Mouse (Mus musculus): ENCODE measurements around the gene Pttg1.

Pttg1 gene

GRCm38 (mm10) chr11:43374956-43375355 is 51.1 kb downstream of the Pttg1 start:
- DNase-seq: no peak

GRCm38 (mm10) chr11:43373367-43373766 is 52.7 kb downstream of the Pttg1 start:
- DNase-seq: no peak

GRCm38 (mm10) chr11:43371807-43372206 is 54.2 kb downstream of the Pttg1 start:
- no peak for DNase-seq

Measured in lung, adult 18-20 months (tissue).